Mouse (Mus musculus) T-helper 2 cell (primary cell): Measurements from ENCODE around the gene Tpmt.

ENCODE experiments used
- in situ Hi-C: fragments of 300-600 bp; cut with MboI, MseI; formaldehyde crosslinking; loops from one replicate; pipeline ENCODE4 v1.15.1; 2025; ENCODE audit warnings: high pct_unique_total_duplicates

The Tpmt gene

DNA sequence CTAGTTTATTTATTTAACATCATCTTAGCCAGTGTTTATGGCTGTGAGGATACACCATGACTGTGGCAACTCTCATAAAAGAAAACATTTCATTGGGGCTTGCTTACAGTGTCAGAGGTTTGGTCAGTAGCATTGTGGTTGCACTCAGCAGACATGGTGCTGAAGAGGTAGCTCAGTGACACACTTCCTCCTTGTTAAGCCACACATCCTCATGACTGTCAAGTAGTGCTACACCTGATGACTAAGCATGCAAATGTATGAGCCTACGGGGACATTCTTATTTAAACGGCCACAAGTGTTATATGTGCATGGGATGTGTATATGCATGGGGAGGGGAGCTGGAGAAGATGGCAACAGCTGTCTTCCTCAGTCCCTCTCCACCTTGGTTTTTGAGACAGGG, 60.7 kb downstream of the Tpmt start:
- in situ Hi-C loops: no loop called here

- in situ Hi-C loops: no loop called here
These were observed 64.6 kb downstream of the Tpmt start for GRCm38 (mm10) chr13:46979836-46980490.

- in situ Hi-C loops: no loop called here
These were observed 68.0 kb downstream of the Tpmt start for GRCm38 (mm10) chr13:46976532-46976931.

- in situ Hi-C loops: no loop called here
These were observed 68.6 kb downstream of the Tpmt start for GRCm38 (mm10) chr13:46975930-46976329.

DNA sequence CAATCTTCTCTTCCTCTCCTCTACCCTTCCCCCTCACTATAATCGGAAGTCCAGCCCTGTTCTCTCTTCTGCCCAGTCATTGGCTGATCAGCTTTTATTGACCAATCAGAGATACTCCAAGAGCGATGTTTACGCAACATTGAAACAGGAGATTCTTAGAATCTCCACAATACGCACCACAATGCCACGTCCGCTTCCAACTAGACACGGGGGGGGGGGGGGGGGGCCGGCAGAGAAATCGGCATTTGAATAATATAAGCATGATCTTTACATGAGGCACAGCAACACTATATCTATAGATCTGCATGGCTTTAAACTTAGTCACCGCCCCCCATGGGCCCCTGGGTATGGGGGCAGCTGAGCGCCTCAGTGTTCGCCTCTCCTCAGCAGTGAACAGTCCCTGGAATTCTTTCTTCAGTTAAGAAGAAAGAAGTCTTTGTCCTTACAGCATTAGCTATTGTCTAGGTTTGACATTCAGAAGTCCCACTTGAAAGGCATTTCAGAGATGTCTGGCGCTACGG, 69.4 kb downstream of the Tpmt start:
- in situ Hi-C loops: no loop called here
